Mouse (Mus musculus): ENCODE results near the gene Ulk4.
"Not testable (repeated sequence)": the region's sequence is repeated elsewhere in the genome, so short reads cannot be mapped to it uniquely, and the experiment has no call there.

The Ulk4 gene

GRCm38 (mm10) chr9:120948832-120949231 is 328.2 kb downstream of the Ulk4 start:
- no peak for DNase-seq (ENCODE audit: low read depth in 1 of 2, low spot score in 2 of 2)

- DNase-seq (ENCODE audit: low read depth in 1 of 2, low spot score in 2 of 2), result no peak
Observed at GRCm38 (mm10) chr9:120946131-120946530, 330.9 kb downstream of the Ulk4 start.

- DNase-seq (ENCODE audit: low read depth in 1 of 2, low spot score in 2 of 2), result no peak
Observed at GRCm38 (mm10) chr9:120944211-120944610, 332.8 kb downstream of the Ulk4 start.

GRCm38 (mm10) chr9:120943757-120944156 is 333.2 kb downstream of the Ulk4 start:
- DNase-seq (ENCODE audit: low read depth in 1 of 2, low spot score in 2 of 2), result no peak

GRCm38 (mm10) chr9:120940858-120941257 is 336.1 kb downstream of the Ulk4 start:
- DNase-seq (ENCODE audit: low read depth in 1 of 2, low spot score in 2 of 2), result no peak

GRCm38 (mm10) chr9:120936351-120936750 is 340.6 kb downstream of the Ulk4 start:
- DNase-seq (ENCODE audit: low read depth in 1 of 2, low spot score in 2 of 2), result peak in 1 of 2 experiments; percentile 24

GRCm38 (mm10) chr9:120935634-120935922 is 341.4 kb downstream of the Ulk4 start:
- DNase-seq (ENCODE audit: low read depth in 1 of 2, low spot score in 2 of 2), result no peak

- no peak for DNase-seq (ENCODE audit: low read depth in 1 of 2, low spot score in 2 of 2)
Observed at GRCm38 (mm10) chr9:120934821-120935633, 342.0 kb downstream of the Ulk4 start.

- DNase-seq (ENCODE audit: low read depth in 1 of 2, low spot score in 2 of 2), result no peak
Observed at GRCm38 (mm10) chr9:120933886-120934758, 342.9 kb downstream of the Ulk4 start.

- DNase-seq (ENCODE audit: low read depth in 1 of 2, low spot score in 2 of 2), result no peak
Observed at GRCm38 (mm10) chr9:120933587-120933885, 343.5 kb downstream of the Ulk4 start.

GRCm38 (mm10) chr9:120932797-120933586 is 344.0 kb downstream of the Ulk4 start:
- peak; percentile 94 to 97 for DNase-seq (ENCODE audit: low read depth in 1 of 2, low spot score in 2 of 2)

GRCm38 (mm10) chr9:120932371-120932770 is 344.6 kb downstream of the Ulk4 start:
- no peak for DNase-seq (ENCODE audit: low read depth in 1 of 2, low spot score in 2 of 2)

GRCm38 (mm10) chr9:120930811-120931210 is 346.2 kb downstream of the Ulk4 start:
- DNase-seq (ENCODE audit: low read depth in 1 of 2, low spot score in 2 of 2), result no peak

GRCm38 (mm10) chr9:120930021-120930420 is 347.0 kb downstream of the Ulk4 start:
- DNase-seq (ENCODE audit: low read depth in 1 of 2, low spot score in 2 of 2), result no peak

- no peak for DNase-seq (ENCODE audit: low read depth in 1 of 2, low spot score in 2 of 2)
Observed at GRCm38 (mm10) chr9:120929081-120929480, 347.9 kb downstream of the Ulk4 start, which contains the start of gene Ctnnb1. Gene Ctnnb1 (plus strand): TSS chr9:120929216.

GRCm38 (mm10) chr9:120926939-120927606 is 349.9 kb downstream of the Ulk4 start:
- no peak for DNase-seq (ENCODE audit: low read depth in 1 of 2, low spot score in 2 of 2)

- DNase-seq (ENCODE audit: low read depth in 1 of 2, low spot score in 2 of 2), result no peak
Observed at GRCm38 (mm10) chr9:120926126-120926525, 350.9 kb downstream of the Ulk4 start.

GRCm38 (mm10) chr9:120919130-120919529 is 357.9 kb downstream of the Ulk4 start:
- no peak for DNase-seq (ENCODE audit: low read depth in 1 of 2, low spot score in 2 of 2)

GRCm38 (mm10) chr9:120918642-120919041 is 358.4 kb downstream of the Ulk4 start:
- DNase-seq (ENCODE audit: low read depth in 1 of 2, low spot score in 2 of 2), result no peak

- DNase-seq (ENCODE audit: low read depth in 1 of 2, low spot score in 2 of 2), result no peak
Observed at GRCm38 (mm10) chr9:120918211-120918610, 358.8 kb downstream of the Ulk4 start.

- not testable (repeated sequence) for DNase-seq (ENCODE audit: low read depth in 1 of 2, low spot score in 2 of 2)
Observed at GRCm38 (mm10) chr9:120917619-120918018, 359.4 kb downstream of the Ulk4 start.

Measured in monocyte, adult 2 months (primary cell).